Mouse (Mus musculus) MEL (cell line): ENCODE measurements at regions not wholly inside any gene's neighbourhood (a gene's known extent, or its start where the extent isn't known, plus 50 kb on each side); places are given as distances from the start of the nearest gene placed in this dataset.
A peak's percentile ranks its signal among the peaks of the same experiment; 100 is the strongest.

Experiments used
- DNase-seq: peaks from one replicate; pipeline ENCODE4 v3.0.0; 2011; ENCODE audit warnings: low read depth, low spot score
- H3K27ac ChIP-seq: 2 replicates; pipeline ENCODE4 v1.5.1; 2012; ENCODE audit warnings: low read depth, mild to moderate bottlenecking, control low read depth, low read length, moderate library complexity; ENCODE audit not compliant: control insufficient read depth
- H3K27me3 ChIP-seq, 2 experiments: fragments of 150-350 bp in 1 of 2; sonication (generic) in 1 of 2; 2 replicates each; pipeline ENCODE4 v1.6.1; 2012; ENCODE audit warnings: low read length in 2 of 2, mild to moderate bottlenecking in 2 of 2, improper control_type of control experiment in 1 of 2, moderate library complexity in 1 of 2; ENCODE audit not compliant: insufficient read depth in 2 of 2, control insufficient read depth in 1 of 2
- H3K36me3 ChIP-seq, 2 experiments: 2 replicates each; pipeline ENCODE4 v1.6.1; 2012 to 2014; ENCODE audit warnings: low read length in 2 of 2, improper control_type of control experiment in 1 of 2, inconsistent platforms in 1 of 2, mild to moderate bottlenecking in 1 of 2; ENCODE audit not compliant: insufficient read depth in 2 of 2, control insufficient read depth in 1 of 2
- H3K4me1 ChIP-seq, 2 experiments: fragments of 150-350 bp in 1 of 2; sonication (generic) in 1 of 2; 2 replicates each; pipeline ENCODE4 v1.6.1; 2012; ENCODE audit warnings: low read length in 2 of 2, improper control_type of control experiment in 1 of 2, mild to moderate bottlenecking in 1 of 2; ENCODE audit not compliant: insufficient read depth in 2 of 2, control insufficient read depth in 1 of 2
- H3K4me3 ChIP-seq, 2 experiments: fragments of 150-350 bp in 1 of 2; sonication (generic) in 1 of 2; 2 replicates each; pipeline ENCODE4 v1.5.1; 2012; ENCODE audit warnings: low read depth in 2 of 2, low read length in 2 of 2, mild to moderate bottlenecking in 2 of 2, moderate library complexity in 2 of 2, control low read depth in 1 of 2, improper control_type of control experiment in 1 of 2; ENCODE audit not compliant: control insufficient read depth in 1 of 2, insufficient read depth in 1 of 2
- H3K79me2 ChIP-seq: 2 replicates; pipeline ENCODE4 v1.6.1; 2012; ENCODE audit warnings: mild to moderate bottlenecking, low read length, moderate library complexity; ENCODE audit not compliant: control insufficient read depth, poor library complexity, insufficient read depth
- H3K9ac ChIP-seq: 2 replicates; pipeline ENCODE4 v1.6.1; 2012; ENCODE audit warnings: low read depth, mild to moderate bottlenecking, control low read depth, low read length, moderate library complexity; ENCODE audit not compliant: control insufficient read depth, poor library complexity, severe bottlenecking
- H3K9me3 ChIP-seq: fragments of 150-350 bp; sonication (generic); replicated peaks from 2 replicates; pipeline ENCODE4 v1.6.1; 2012; ENCODE audit warnings: mild to moderate bottlenecking, low read length, improper control_type of control experiment, moderate library complexity; ENCODE audit not compliant: insufficient read depth
- BHLHE40 ChIP-seq: IDR thresholded peaks from 2 replicates; pipeline ENCODE4 v1.6.1; 2012; ENCODE audit warnings: low read depth, mild to moderate bottlenecking, inconsistent platforms, low read length, improper control_type of control experiment, borderline replicate concordance
- CHD1 ChIP-seq: IDR thresholded peaks from 2 replicates; pipeline ENCODE4 v1.6.1; 2012; ENCODE audit warnings: low read depth, mild to moderate bottlenecking, inconsistent platforms, low read length, improper control_type of control experiment
- CHD2 ChIP-seq: IDR thresholded peaks from 2 replicates; pipeline ENCODE4 v1.6.1; 2011; ENCODE audit warnings: low read length, improper control_type of control experiment
- E2F4 ChIP-seq: IDR thresholded peaks from 2 replicates; pipeline ENCODE4 v1.6.1; 2011; ENCODE audit warnings: low read depth, low read length, improper control_type of control experiment, borderline replicate concordance
- ETS1 ChIP-seq: IDR thresholded peaks from 2 replicates; pipeline ENCODE4 v1.6.1; 2012; ENCODE audit warnings: low read depth, mild to moderate bottlenecking, inconsistent platforms, low read length, improper control_type of control experiment, moderate library complexity
- GABPA ChIP-seq: IDR thresholded peaks from 2 replicates; pipeline ENCODE4 v1.6.1; 2012; ENCODE audit warnings: low read depth, mild to moderate bottlenecking, inconsistent platforms, low read length, improper control_type of control experiment, moderate library complexity
- MAFK ChIP-seq: IDR thresholded peaks from 2 replicates; pipeline ENCODE4 v1.6.1; 2011; ENCODE audit warnings: low read depth, mild to moderate bottlenecking, low read length, improper control_type of control experiment, borderline replicate concordance
- MAZ ChIP-seq: IDR thresholded peaks from 2 replicates; pipeline ENCODE4 v1.6.1; 2012; ENCODE audit warnings: low read depth, mild to moderate bottlenecking, inconsistent platforms, low read length, improper control_type of control experiment
- MEF2A ChIP-seq: IDR thresholded peaks from 2 replicates; pipeline ENCODE4 v1.6.1; 2014; ENCODE audit warnings: low read depth, mild to moderate bottlenecking, inconsistent platforms, low read length, improper control_type of control experiment; ENCODE audit not compliant: poor library complexity, insufficient replicate concordance, severe bottlenecking; ENCODE audit errors: extremely low read depth
- MYB ChIP-seq: IDR thresholded peaks from 2 replicates; pipeline ENCODE4 v1.6.1; 2011; ENCODE audit warnings: mild to moderate bottlenecking, low read depth, low read length, improper control_type of control experiment
- POLR2A ChIP-seq, 2 experiments: IDR thresholded peaks; 2 replicates each; pipeline ENCODE4 v1.6.1; 2011 to 2012; ENCODE audit warnings: low read length in 2 of 2, mild to moderate bottlenecking in 2 of 2, control low read depth in 1 of 2, improper control_type of control experiment in 1 of 2, low read depth in 1 of 2, moderate library complexity in 1 of 2; ENCODE audit not compliant: control insufficient read depth in 1 of 2, insufficient read depth in 1 of 2, poor library complexity in 1 of 2
- POLR2AphosphoS5 ChIP-seq: IDR thresholded peaks from 2 replicates; pipeline ENCODE4 v1.6.1; 2012; ENCODE audit warnings: low read depth, borderline replicate concordance, mild to moderate bottlenecking, inconsistent platforms, low read length, moderate library complexity, mixed read lengths
- SIN3A ChIP-seq: IDR thresholded peaks from 2 replicates; pipeline ENCODE4 v1.6.1; 2012; ENCODE audit warnings: low read length, improper control_type of control experiment, inconsistent platforms
- TAL1 ChIP-seq: IDR thresholded peaks from 2 replicates; pipeline ENCODE4 v1.6.1; 2012; ENCODE audit warnings: mild to moderate bottlenecking, inconsistent platforms, low read length, moderate library complexity, mixed read lengths
- TBP ChIP-seq: IDR thresholded peaks from 2 replicates; pipeline ENCODE4 v1.8.0; 2011; ENCODE audit warnings: low read depth, low read length, improper control_type of control experiment
- USF1 ChIP-seq: IDR thresholded peaks from 2 replicates; pipeline ENCODE4 v1.6.1; 2014; ENCODE audit warnings: low read depth, mild to moderate bottlenecking, inconsistent platforms, low read length, improper control_type of control experiment, moderate library complexity
- USF2 ChIP-seq, 2 experiments: IDR thresholded peaks; 2 replicates each; pipeline ENCODE4 v1.6.1; 2011 to 2012; ENCODE audit warnings: improper control_type of control experiment in 2 of 2, low read length in 2 of 2, borderline replicate concordance in 1 of 2, inconsistent platforms in 1 of 2, low read depth in 1 of 2, mild to moderate bottlenecking in 1 of 2; ENCODE audit not compliant: insufficient read depth in 1 of 2
- ZC3H11A ChIP-seq: IDR thresholded peaks from 2 replicates; pipeline ENCODE4 v1.6.1; 2012; ENCODE audit warnings: low read depth, mild to moderate bottlenecking, inconsistent platforms, low read length, improper control_type of control experiment
- ZKSCAN1 ChIP-seq: IDR thresholded peaks from 2 replicates; pipeline ENCODE4 v1.6.1; 2012; ENCODE audit warnings: low read depth, mild to moderate bottlenecking, inconsistent platforms, low read length, improper control_type of control experiment, moderate library complexity
- ZMIZ1 ChIP-seq: IDR thresholded peaks from 2 replicates; pipeline ENCODE4 v1.6.1; 2012; ENCODE audit warnings: low read depth, mild to moderate bottlenecking, inconsistent platforms, low read length, improper control_type of control experiment, moderate library complexity

GRCm38 (mm10) chr6:51175616-51176590 lies 256.6 kb upstream of the Nfe2l3 start:
- no peak for TF ChIP-seq ETS1
- no peak for TF ChIP-seq CHD1
- no peak for TF ChIP-seq ZC3H11A
- TF ChIP-seq POLR2AphosphoS5: no peak
- TF ChIP-seq MEF2A: no peak
- TF ChIP-seq MAZ: no peak
- no peak for TF ChIP-seq USF2 (IDR thresholded peaks at IDR 0.05; ENCODE audit: borderline replicate concordance in 1 of 2, insufficient read depth in 1 of 2, low read depth in 1 of 2, low read length in 2 of 2)
- TF ChIP-seq GABPA: no peak
- TF ChIP-seq POLR2A (IDR thresholded peaks at IDR 0.05; ENCODE audit: control insufficient read depth in 1 of 2, insufficient read depth in 1 of 2, low read depth in 1 of 2, low read length in 2 of 2, poor library complexity in 1 of 2): no peak
- TF ChIP-seq MAFK: no peak
- no peak for TF ChIP-seq ZMIZ1
- no peak for TF ChIP-seq USF1
- no peak for TF ChIP-seq TBP
- TF ChIP-seq MYB: no peak
- TF ChIP-seq, all 39 proteins: peak for 0
- H3K27ac ChIP-seq: no peak overlapping the region
- no peaks in the 10 kb centered on the region for H3K9me3 ChIP-seq
- H3K4me3 ChIP-seq: no peak overlapping the region
- H3K27me3 ChIP-seq: peaks cover 0 to 2% of the 10 kb centered on the region in 2 experiments; a peak in 1 of 4 replicates
- no peaks in the 10 kb centered on the region for H3K79me2 ChIP-seq
- H3K4me1 ChIP-seq: no peaks in the 10 kb centered on the region; a peak in 1 of 4 replicates
- peaks cover 0 to 5% of the 10 kb centered on the region in 2 experiments; a peak in 2 of 4 replicates for H3K36me3 ChIP-seq
- no peak overlapping the region for H3K9ac ChIP-seq
- DNase-seq: no peak

- DNase-seq: peak; percentile 7
- Histone ChIP-seq H3K4me3 (peak overlapping the region in 1 of 2 experiments; percentile 83; a peak in 2 of 4 replicates), H3K4me1 (no peaks in the 10 kb centered on the region; a peak in 1 of 4 replicates), H3K9me3 (no peaks in the 10 kb centered on the region), H3K9ac (no peak overlapping the region; the same call in 1 of the 2 replicates), H3K36me3 (peaks cover 0 to 5% of the 10 kb centered on the region in 2 experiments; a peak in 2 of 4 replicates), H3K27me3 (peaks cover 0 to 8% of the 10 kb centered on the region in 2 experiments; a peak in 2 of 4 replicates), H3K79me2 (no peaks in the 10 kb centered on the region), H3K27ac (no peak overlapping the region)
- TF ChIP-seq ZKSCAN1 (no peak), TAL1 (no peak), CHD2 (no peak), SIN3A (no peak), BHLHE40 (no peak), E2F4 (no peak), CHD1 (no peak), GABPA (no peak), MEF2A (no peak)
These were observed 255.6 kb upstream of the Nfe2l3 start for GRCm38 (mm10) chr6:51176791-51177433.
